Mouse (Mus musculus) stomach, postnatal 0 days (tissue): Measurements from ENCODE around the gene Tbc1d19. TPM values are rescaled to one million over a fixed set of nuclear protein-coding genes. Genes with fewer than 3 reads are reported as not detected.

Source experiments
- ATAC-seq: fragments of 200-750 bp; cut with Nextera tagmentation; 2 replicates; pipeline ENCODE4 v1.8.0; 2017; ENCODE audit not compliant: low FRiP score, low TSS enrichment
- DNase-seq: peaks from one replicate; pipeline ENCODE4 v3.0.0-alpha.2; 2016; ENCODE audit warnings: low spot score
- H3K27ac ChIP-seq: fragments of 300-500 bp; sonication (generic); replicated peaks from 2 replicates; pipeline ENCODE4 v1.5.1; 2014; ENCODE audit warnings: mild to moderate bottlenecking, control low read depth
- H3K27me3 ChIP-seq: fragments of 300-500 bp; sonication (generic); 2 replicates; pipeline ENCODE4 v1.6.1; 2014; ENCODE audit warnings: low read length; ENCODE audit not compliant: control insufficient read depth, insufficient read depth
- H3K36me3 ChIP-seq: fragments of 300-500 bp; sonication (generic); 2 replicates; pipeline ENCODE4 v1.6.1; 2014; ENCODE audit warnings: low read length, mixed read lengths; ENCODE audit not compliant: control insufficient read depth, insufficient read depth
- H3K4me1 ChIP-seq: fragments of 300-500 bp; sonication (generic); replicated peaks from 2 replicates; pipeline ENCODE4 v1.6.1; 2014; ENCODE audit warnings: antibody characterized with exemption; ENCODE audit not compliant: control insufficient read depth, insufficient read depth
- H3K4me2 ChIP-seq: fragments of 300-500 bp; sonication (generic); replicated peaks from 2 replicates; pipeline ENCODE4 v1.6.1; 2014; ENCODE audit warnings: low read depth, mild to moderate bottlenecking, control low read depth, moderate library complexity
- H3K4me3 ChIP-seq: fragments of 300-500 bp; sonication (generic); 2 replicates; pipeline ENCODE4 v1.5.1; 2014; ENCODE audit warnings: low read depth, low read length, control low read depth
- H3K9ac ChIP-seq: fragments of 300-500 bp; sonication (generic); 2 replicates; pipeline ENCODE4 v1.6.1; 2014; ENCODE audit warnings: mild to moderate bottlenecking, low read length, control low read depth, mixed read lengths
- H3K9me3 ChIP-seq: fragments of 300-500 bp; sonication (generic); 2 replicates; pipeline ENCODE4 v1.6.1; 2016; ENCODE audit warnings: low read length; ENCODE audit not compliant: control insufficient read depth
- CTCF ChIP-seq: IDR thresholded peaks from 2 replicates; pipeline ENCODE4 v1.5.1; 2016; ENCODE audit warnings: antibody characterized with exemption, low read depth, mild to moderate bottlenecking, moderate library complexity
- EP300 ChIP-seq: optimal IDR thresholded peaks from 2 replicates; pipeline ENCODE3; 2016; ENCODE audit warnings: antibody characterized with exemption
- WGBS: fragments of 180-500 bp; shearing (Covaris S2); extraction: QIAGEN DNeasy Blood & Tissue Kit; methylation state at CpG from one replicate; pipeline ENCODE4 v1.1.7; 2014; 5-methylcytosine and 5-hydroxymethylcytosine counted together
- polyA plus RNA-seq: library from polyadenylated mRNA; unstranded; fragments of >200 nt; fragmentation: Nextera tagmentation; extraction: Ambion mirVana; gene quantifications from 2 replicates; pipeline ENCODE4 v1.2.1, GENCODE M21; 2015

The Tbc1d19 gene
- polyA plus RNA-seq, 1 experiment from 2014 or later, result 14.7 TPM

DNA sequence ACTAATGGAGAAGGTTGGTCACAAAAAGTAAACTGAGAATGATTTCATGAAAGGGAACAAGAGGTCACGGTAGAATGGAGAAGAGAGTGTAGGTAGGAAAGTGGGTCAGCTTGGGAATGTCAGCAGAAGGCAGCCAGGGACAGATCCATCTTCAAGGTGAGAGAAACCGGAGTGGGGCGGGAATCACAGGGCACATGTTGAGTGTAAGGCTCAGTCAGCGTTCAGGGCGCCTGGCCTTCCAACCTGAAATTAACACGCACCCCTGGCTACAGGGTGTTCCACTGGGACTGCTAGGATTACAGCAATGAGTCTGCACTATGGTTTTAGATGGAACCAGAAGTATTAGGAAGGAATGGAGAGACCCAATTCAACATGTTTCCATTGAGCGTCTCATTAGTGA lies 10.3 kb downstream of the Tbc1d19 start:
- Histone ChIP-seq H3K27me3 (no peaks in the 10 kb centered on the region), H3K4me2 (no peak overlapping the region), H3K4me1 (no peaks in the 10 kb centered on the region), H3K4me3 (no peak overlapping the region), H3K9ac (no peak overlapping the region), H3K36me3 (no peaks in the 10 kb centered on the region), H3K27ac (no peak overlapping the region), H3K9me3 (no peaks in the 10 kb centered on the region)
- no peak for ATAC-seq
- TF ChIP-seq CTCF, result no peak
- no peak for TF ChIP-seq EP300
- no peak for DNase-seq
- WGBS, result 90% methylated on average over 7 of the region's 7 CpGs

DNA sequence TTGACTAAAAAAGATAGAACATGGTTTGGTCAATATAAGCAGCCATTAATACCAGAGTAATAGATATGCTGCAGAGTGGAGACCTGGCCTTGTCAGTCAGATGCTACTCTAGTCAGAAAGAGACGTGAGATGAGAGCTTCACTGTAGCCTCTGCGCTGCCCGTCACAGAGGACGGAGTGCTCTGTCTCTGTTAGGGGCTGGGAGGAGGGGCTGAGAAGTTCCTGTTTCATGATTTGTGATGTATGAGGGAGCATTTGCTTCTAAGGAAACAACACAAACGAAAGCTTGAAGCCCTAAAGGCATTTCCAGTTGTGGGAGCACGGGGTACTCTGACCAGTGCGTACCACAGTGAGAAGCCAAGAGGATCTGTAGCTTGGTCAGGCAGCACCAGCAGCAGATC lies 16.5 kb downstream of the Tbc1d19 start:
- Histone ChIP-seq H3K4me2 (no peak overlapping the region), H3K9ac (no peak overlapping the region), H3K9me3 (no peaks in the 10 kb centered on the region), H3K4me3 (no peak overlapping the region), H3K4me1 (no peaks in the 10 kb centered on the region), H3K36me3 (peaks cover 2% of the 10 kb centered on the region; the same call in 1 of the 2 replicates), H3K27me3 (no peaks in the 10 kb centered on the region), H3K27ac (no peak overlapping the region)
- DNase-seq (no peak), ATAC-seq (no peak)
- no peak for TF ChIP-seq CTCF
- TF ChIP-seq EP300, result no peak
- 68% methylated on average over 7 of the region's 7 CpGs for WGBS

DNA sequence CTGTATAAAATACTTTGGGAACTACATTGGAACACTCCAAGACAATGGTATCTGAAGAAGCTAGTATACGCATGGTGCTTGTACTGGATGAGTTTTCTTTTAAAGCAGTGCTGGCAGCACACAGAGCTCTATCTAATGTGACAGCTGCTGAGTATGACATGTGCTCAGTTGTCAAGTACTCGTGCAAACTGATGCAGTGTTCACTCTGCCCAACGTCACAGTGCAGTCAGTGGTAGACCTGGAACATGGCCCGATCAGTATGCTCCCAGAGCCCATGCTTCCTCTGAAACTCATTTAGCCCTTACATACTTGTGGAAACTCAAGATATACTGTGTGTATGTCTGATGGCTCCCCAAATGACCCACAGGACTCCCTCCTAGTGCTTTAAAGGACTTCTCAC lies 25.1 kb downstream of the Tbc1d19 start:
- WGBS, result 85% methylated on average over 4 of the region's 4 CpGs

DNA sequence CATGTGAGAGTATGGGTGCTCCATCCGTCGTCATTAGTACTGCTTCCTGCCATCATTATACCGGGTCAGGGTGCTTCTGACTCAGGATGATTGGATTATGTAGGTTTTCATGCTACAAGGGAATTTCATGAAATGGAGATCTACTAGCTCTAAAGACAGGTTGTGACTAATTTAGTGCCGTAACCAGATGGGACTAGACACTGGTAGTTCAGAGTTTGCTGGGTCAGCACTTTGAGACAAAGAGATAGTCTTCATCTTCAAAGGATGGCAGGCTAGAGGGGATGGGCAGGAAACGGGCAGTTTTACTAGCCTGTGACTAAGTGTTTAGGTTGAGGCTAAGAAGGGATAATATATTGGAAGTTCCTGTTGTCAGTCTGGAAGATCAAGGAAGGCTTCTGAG lies 31.9 kb downstream of the Tbc1d19 start:
- H3K27ac ChIP-seq, result no peak overlapping the region
- no peak overlapping the region for H3K4me2 ChIP-seq
- no peak for DNase-seq
- no peaks in the 10 kb centered on the region for H3K9me3 ChIP-seq
- no peak for ATAC-seq
- H3K27me3 ChIP-seq, result no peaks in the 10 kb centered on the region
- no peaks in the 10 kb centered on the region for H3K36me3 ChIP-seq
- WGBS, result 93% methylated on average over 5 of the region's 5 CpGs
- H3K4me3 ChIP-seq, result no peak overlapping the region
- TF ChIP-seq CTCF (no peak), EP300 (no peak)
- no peak overlapping the region for H3K9ac ChIP-seq
- H3K4me1 ChIP-seq, result no peaks in the 10 kb centered on the region

More for the DNA sequence above, 25.1 kb downstream of the Tbc1d19 start:
- Histone ChIP-seq H3K4me2 (no peak overlapping the region), H3K9ac (no peak overlapping the region), H3K27me3 (no peaks in the 10 kb centered on the region), H3K4me3 (no peak overlapping the region), H3K27ac (no peak overlapping the region), H3K9me3 (no peaks in the 10 kb centered on the region), H3K4me1 (no peaks in the 10 kb centered on the region), H3K36me3 (peaks cover 2% of the 10 kb centered on the region; the same call in 1 of the 2 replicates)
- ATAC-seq (no peak), DNase-seq (no peak)
- no peak for TF ChIP-seq EP300
- TF ChIP-seq CTCF, result no peak

DNA sequence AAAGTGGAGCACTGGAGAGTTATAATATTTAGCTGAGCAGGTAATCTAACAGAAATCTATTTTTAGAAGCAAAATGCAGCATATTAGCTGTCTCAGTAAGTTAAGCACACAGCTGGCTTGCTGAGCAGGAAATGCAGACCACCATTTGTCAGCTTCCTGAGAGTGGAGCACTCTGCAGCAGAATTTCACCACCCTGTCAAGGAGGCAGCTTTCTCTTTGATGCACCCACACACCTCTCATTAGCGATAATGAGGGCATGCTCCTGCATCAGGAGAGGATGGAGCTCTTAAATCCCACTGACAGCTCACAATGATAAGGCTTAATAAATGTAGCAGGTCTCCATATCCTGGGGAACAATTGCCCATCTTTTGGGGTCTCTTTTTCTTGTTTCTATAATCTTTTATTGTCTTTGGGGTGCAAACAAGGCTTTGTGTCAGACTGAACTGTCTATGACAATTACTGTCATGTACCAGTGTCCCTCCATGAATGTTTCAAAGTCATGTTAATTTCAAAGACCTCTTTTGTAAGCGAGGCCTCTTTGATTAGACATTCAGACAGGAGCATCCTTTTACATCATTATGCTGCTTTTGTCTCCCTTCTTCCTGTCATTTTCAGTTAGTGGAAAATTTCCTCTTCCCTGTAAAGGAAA lies 39.0 kb downstream of the Tbc1d19 start:
- Histone ChIP-seq H3K4me2 (no peak overlapping the region), H3K27ac (no peak overlapping the region), H3K27me3 (no peaks in the 10 kb centered on the region), H3K9me3 (no peaks in the 10 kb centered on the region), H3K36me3 (peaks cover 2% of the 10 kb centered on the region; the same call in 1 of the 2 replicates), H3K4me1 (no peaks in the 10 kb centered on the region), H3K9ac (no peak overlapping the region), H3K4me3 (no peak overlapping the region)
- ATAC-seq (no peak), DNase-seq (no peak)
- no peak for TF ChIP-seq EP300
- no peak for TF ChIP-seq CTCF
- WGBS, result 63% methylated on average over 2 of the region's 2 CpGs

DNA sequence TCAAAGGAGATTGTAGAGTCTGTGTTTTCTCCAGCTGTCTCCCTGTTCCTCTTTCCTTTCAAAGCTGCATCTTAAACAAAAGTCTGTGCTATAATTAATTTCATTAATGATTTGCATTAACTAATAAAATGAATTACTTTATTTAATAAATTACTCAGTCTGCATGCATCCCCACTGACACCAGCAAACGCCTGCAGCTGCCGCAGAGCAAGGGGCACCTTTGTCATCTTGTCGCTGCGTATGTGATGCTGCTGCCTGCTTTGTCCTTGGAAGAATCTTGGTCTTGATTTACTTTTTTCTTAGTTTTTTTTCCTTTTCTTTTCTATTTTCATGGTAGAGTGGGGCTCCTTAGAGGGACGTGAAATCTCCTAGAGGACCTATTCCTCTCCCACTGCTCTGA lies 43.2 kb downstream of the Tbc1d19 start:
- ATAC-seq, result no peak
- WGBS, result 86% methylated on average over 5 of the region's 5 CpGs

More for the DNA sequence above, 43.2 kb downstream of the Tbc1d19 start:
- H3K27ac ChIP-seq, result no peak overlapping the region
- no peak for DNase-seq
- no peaks in the 10 kb centered on the region for H3K27me3 ChIP-seq
- H3K9ac ChIP-seq, result no peak overlapping the region
- H3K4me2 ChIP-seq, result no peak overlapping the region
- H3K4me1 ChIP-seq, result no peaks in the 10 kb centered on the region
- TF ChIP-seq EP300 (no peak), CTCF (no peak)
- no peak overlapping the region for H3K4me3 ChIP-seq
- no peaks in the 10 kb centered on the region for H3K9me3 ChIP-seq
- peaks cover 4% of the 10 kb centered on the region; the same call in 1 of the 2 replicates for H3K36me3 ChIP-seq
